Mouse (Mus musculus) heart, adult 2 months (tissue): ENCODE results near the gene Thbs1. TPM values are rescaled to one million over a fixed set of nuclear protein-coding genes. Genes with fewer than 3 reads are reported as not detected.

Experiments used
- DNase-seq, 2 experiments: peaks; one replicate each; pipeline ENCODE4 v3.0.0; 2021
- H3K27ac ChIP-seq: fragments of 200-600 bp; 2 replicates; pipeline ENCODE4 v1.8.1; 2022
- H3K27me3 ChIP-seq: fragments of 200-500 bp; 2 replicates; pipeline ENCODE4 v1.6.1; 2012; ENCODE audit warnings: mild to moderate bottlenecking, low read length, inconsistent platforms, mixed read lengths; ENCODE audit not compliant: control insufficient read depth, insufficient read depth
- H3K36me3 ChIP-seq: fragments of 200-500 bp; 2 replicates; pipeline ENCODE4 v1.6.1; 2012; ENCODE audit warnings: low read length, inconsistent platforms; ENCODE audit not compliant: control insufficient read depth, insufficient read depth
- H3K4me1 ChIP-seq: fragments of 200-500 bp; 2 replicates; pipeline ENCODE4 v1.6.1; 2011; ENCODE audit warnings: low read length; ENCODE audit not compliant: control insufficient read depth, insufficient read depth
- H3K4me3 ChIP-seq: fragments of 200-600 bp; 2 replicates; pipeline ENCODE4 v1.8.1; 2022
- H3K79me2 ChIP-seq: fragments of 200-500 bp; replicated peaks from 2 replicates; pipeline ENCODE4 v1.6.1; 2012; ENCODE audit warnings: mild to moderate bottlenecking, inconsistent platforms, low read length, moderate library complexity, mixed read lengths; ENCODE audit not compliant: control insufficient read depth, insufficient read depth
- H3K9ac ChIP-seq: fragments of 200-500 bp; 2 replicates; pipeline ENCODE4 v1.6.1; 2012; ENCODE audit warnings: low read depth, mild to moderate bottlenecking, control low read depth, inconsistent platforms, low read length, mixed read lengths
- CTCF ChIP-seq: fragments of 200-600 bp; IDR thresholded peaks from 2 replicates; pipeline ENCODE4 v1.8.1; 2022; ENCODE audit warnings: antibody characterized with exemption, mild to moderate bottlenecking, moderate library complexity
- EP300 ChIP-seq: fragments of 200-500 bp; IDR thresholded peaks from 2 replicates; pipeline ENCODE4 v1.6.1; 2011; ENCODE audit warnings: low read depth, low read length, control low read depth; ENCODE audit not compliant: insufficient read depth
- POLR2A ChIP-seq: fragments of 200-500 bp; IDR thresholded peaks from 2 replicates; pipeline ENCODE4 v1.6.1; 2011; ENCODE audit warnings: mild to moderate bottlenecking, low read depth, low read length, control low read depth; ENCODE audit not compliant: insufficient read depth
- WGBS: fragments of 180-500 bp; shearing (Covaris S2); methylation state at CpG from one replicate; pipeline ENCODE4 v1.1.7; 2018; 5-methylcytosine and 5-hydroxymethylcytosine counted together
- intact Hi-C: fragments of 180-260 bp; cut with DNase I; formaldehyde crosslinking; loops from one replicate; pipeline ENCODE4 v1.15.1; 2025
- long read RNA-seq: library from polyadenylated mRNA; stranded (forward); transcript quantifications from one replicate; pipeline ENCODE4 v2.0.0, GENCODE M21; 2021
- polyA plus RNA-seq: library from polyadenylated mRNA; depleted of rRNA; stranded (reverse); fragments of >200 nt; gene quantifications from 2 replicates; pipeline ENCODE4 v1.2.3, GENCODE M21; 2012; rRNA removed
- total RNA-seq, 2 experiments: library from RNA; stranded (reverse); gene quantifications; 2 replicates each; pipeline ENCODE4 v1.2.3; 2021

The Thbs1 gene
- 10 to 100 TPM; 10.0 to 24.4 TPM for total RNA-seq
- polyA plus RNA-seq, result 6.3 and 6.7 TPM in 2 replicates
- long read RNA-seq, full-length matches to known transcripts, result 7 of 11 reads
- long read RNA-seq, partial matches to known transcripts, result 2 of 11 reads
- long read RNA-seq, other reads (novel, unspliced or antisense), result 2 of 11 reads

DNA sequence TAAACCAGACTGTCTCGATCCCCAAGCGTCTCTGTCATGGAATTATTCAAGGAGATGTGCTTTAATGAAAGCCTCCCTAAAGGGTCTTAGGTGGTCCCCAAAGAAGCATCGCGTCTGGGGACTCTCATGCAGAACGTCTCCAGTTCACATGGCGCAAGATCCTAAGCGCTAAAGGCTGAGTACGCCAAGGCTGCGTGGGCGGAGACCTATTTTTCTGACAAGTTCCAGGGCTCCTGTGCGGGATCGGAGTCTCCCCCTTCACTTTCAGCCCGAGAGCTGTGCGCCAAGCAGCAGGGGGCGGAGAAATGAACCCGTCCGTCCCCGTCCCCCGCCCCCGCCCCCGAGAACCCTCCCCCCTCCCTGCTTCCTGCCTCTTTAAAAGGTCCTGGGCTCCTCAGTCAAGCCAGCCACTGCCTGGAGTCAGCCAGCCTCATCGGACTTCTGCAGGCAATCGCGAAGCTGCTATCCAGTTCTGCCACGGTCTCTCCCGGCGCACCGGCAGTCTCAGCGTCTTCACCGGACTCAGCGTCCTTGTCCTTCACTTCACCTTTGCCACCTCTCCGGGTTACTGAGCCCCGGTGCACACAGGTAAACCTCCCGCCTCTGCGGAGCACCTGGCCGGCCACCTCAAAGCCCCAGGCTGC lies at the start of gene Thbs1:
Gene Thbs1 (plus strand): TSS at position 389 of the 644 bp plus-strand sequence.
- TF ChIP-seq EP300, result no peak
- peak; percentile 68; the same call in 1 of the 2 replicates for TF ChIP-seq POLR2A
- TF ChIP-seq CTCF, result no peak
- Histone ChIP-seq H3K4me1 (peaks cover 2% of the 10 kb centered on the region; the same call in 1 of the 2 replicates), H3K27me3 (0 out of 2 replicates have a peak, but pooled peaks cover 1% of the 10 kb centered on the region), H3K36me3 (no peaks in the 10 kb centered on the region), H3K9ac (peak within 1 kb of the TSS; percentile 53), H3K27ac (peak within 1 kb of the TSS; percentile 71), H3K79me2 (no peaks in the 10 kb centered on the region), H3K4me3 (peak within 1 kb of the TSS; percentile 48)
- DNase-seq, result peak; percentile 78 to 80
- WGBS, result 2% methylated on average over 36 of the region's 36 CpGs
- intact Hi-C loops, result loop anchor here (1.0 to 5.0 kb wide), 5 partner anchors 73 to 570 kb away; no protein-coding TSS in a partner anchor

DNA sequence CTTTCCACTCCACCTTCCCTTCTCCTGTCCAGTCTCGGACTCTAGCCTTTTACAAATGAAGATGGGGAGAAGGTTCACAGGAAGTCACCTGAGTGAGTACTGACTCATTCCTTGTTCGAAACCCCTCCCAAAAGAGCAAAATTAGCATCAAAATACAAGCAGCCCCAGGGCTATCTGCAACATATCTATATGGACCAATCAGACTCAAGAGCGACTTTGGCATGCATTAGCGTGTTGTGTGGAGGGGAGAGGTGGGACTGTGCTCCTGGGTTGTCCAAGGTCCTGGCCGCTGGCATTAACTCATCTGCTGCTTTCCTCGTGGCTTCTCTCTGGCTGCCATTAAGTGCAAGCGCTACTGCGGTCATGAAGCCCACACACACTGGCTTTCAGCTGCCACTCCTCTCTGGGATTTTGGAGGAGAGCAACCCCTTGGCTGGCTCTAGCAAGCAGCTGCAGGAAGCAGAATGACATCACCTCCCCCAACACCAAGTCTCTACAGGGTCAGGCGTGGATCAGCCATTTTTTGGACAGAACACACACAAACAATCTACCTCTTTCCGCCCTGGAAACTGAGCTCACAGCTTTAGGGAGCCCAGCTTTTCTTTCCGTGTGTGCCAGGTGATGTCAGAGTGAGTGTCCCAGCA lies 47.4 kb upstream of the Thbs1 start:
- no peak overlapping the region for H3K4me3 ChIP-seq
- H3K27me3 ChIP-seq, result no peaks in the 10 kb centered on the region
- no peaks in the 10 kb centered on the region for H3K79me2 ChIP-seq
- no peak overlapping the region for H3K9ac ChIP-seq
- intact Hi-C loops, result no loop called here
- TF ChIP-seq POLR2A (no peak), CTCF (no peak), EP300 (no peak)
- no peak overlapping the region for H3K27ac ChIP-seq
- peak; percentile 22 to 46 for DNase-seq
- H3K36me3 ChIP-seq, result no peaks in the 10 kb centered on the region
- H3K4me1 ChIP-seq, result no peaks in the 10 kb centered on the region; the same call in 1 of the 2 replicates
- WGBS, result 75% methylated on average over 11 of the region's 11 CpGs

DNA sequence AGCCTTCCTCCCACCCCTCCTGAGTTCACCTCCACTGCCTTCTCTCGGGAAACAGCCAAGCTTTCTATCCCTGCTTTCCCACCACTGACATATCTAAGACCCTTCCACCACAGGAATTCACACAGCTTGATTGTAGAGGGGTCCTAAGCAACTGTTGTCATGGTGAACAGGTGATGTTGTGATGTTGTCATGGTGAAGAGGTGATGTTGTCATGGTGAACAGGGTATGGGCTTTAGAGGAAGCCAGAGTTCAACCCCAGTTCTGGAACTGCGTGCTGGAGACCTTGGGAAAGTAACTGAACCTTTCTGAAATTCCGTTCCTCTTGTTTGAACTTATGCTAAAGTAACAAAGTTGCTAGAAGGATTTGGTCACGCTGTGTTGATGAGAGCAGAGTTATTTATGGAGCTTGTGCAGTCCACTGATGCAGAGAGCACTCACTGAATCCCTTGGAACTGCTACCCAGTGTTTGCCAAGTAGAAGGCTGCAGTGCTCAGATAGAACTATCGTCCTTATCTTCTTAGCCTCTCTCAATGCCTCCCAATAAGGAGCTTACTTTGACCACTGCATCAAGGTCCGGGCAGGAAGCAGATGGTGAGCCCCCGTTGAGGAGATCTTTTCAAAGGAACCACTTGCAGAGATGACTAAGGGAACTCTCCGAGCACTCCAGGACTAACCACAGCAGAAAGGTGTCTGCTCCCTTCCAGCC lies 45.5 kb upstream of the Thbs1 start:
- Histone ChIP-seq H3K79me2 (no peaks in the 10 kb centered on the region), H3K4me3 (no peak overlapping the region), H3K4me1 (no peaks in the 10 kb centered on the region; the same call in 1 of the 2 replicates), H3K27me3 (no peaks in the 10 kb centered on the region), H3K27ac (no peak overlapping the region), H3K9ac (no peak overlapping the region), H3K36me3 (no peaks in the 10 kb centered on the region)
- DNase-seq, result no peak
- TF ChIP-seq POLR2A (no peak), CTCF (no peak), EP300 (no peak)
- intact Hi-C loops, result no loop called here
- 46% methylated on average over 8 of the region's 8 CpGs for WGBS

DNA sequence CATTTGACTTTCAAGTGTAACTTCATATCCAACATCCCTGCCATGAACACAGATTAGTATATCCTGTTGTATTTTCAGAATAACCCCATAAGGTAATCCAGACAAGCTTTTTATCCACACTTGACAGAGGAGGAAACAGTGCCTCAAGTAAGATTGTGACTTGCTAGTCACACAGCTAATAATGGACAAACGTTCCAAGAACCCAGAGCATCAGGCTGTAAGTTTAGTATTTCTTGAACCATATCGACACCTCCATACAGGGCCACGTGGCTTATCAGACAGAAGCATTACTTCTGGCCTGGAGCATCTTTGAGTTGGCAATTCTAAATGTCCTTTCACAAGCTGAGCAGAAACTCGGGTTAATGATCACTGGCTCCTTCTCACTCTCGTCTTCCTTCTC lies 41.7 kb upstream of the Thbs1 start:
- no peak for TF ChIP-seq EP300
- TF ChIP-seq CTCF, result no peak
- no peak for TF ChIP-seq POLR2A
- intact Hi-C loops, result loop anchor here (5.0 kb wide), 1 partner anchor 38 kb away; no protein-coding TSS in a partner anchor
- H3K9ac ChIP-seq, result no peak overlapping the region
- no peaks in the 10 kb centered on the region for H3K4me1 ChIP-seq
- no peaks in the 10 kb centered on the region for H3K36me3 ChIP-seq
- no peak for DNase-seq
- H3K27ac ChIP-seq, result no peak overlapping the region
- H3K4me3 ChIP-seq, result no peak overlapping the region
- H3K27me3 ChIP-seq, result no peaks in the 10 kb centered on the region
- 58% methylated on average over 5 of the region's 5 CpGs for WGBS
- H3K79me2 ChIP-seq, result no peaks in the 10 kb centered on the region

DNA sequence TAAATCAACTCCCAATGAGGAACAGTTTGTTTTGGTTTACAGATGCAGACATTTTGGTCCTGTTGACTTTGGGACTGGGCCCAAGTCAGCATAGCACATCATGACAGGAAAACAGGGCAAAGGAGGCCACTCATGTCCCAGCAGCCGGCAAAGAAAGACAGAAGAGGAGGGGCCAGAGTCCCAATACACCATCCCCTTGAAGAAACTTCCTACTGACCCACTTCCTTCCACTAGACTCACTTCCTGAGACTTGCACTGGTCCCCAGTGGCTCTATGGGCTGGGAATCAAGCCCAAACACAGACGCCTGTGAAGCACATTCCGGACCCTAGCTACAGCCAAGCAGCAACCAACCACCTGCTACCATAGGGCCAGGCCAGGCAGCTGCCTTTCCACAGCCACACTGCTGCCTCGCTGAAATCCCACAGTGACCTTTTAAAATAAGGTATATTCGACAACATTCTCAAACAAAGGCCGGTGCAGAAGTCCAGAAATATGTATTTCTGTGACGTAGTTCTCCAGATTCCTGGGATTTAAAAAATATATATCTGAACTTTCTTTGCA lies 38.8 kb upstream of the Thbs1 start:
- DNase-seq, result peak; percentile 27 to 52
- Histone ChIP-seq H3K36me3 (no peaks in the 10 kb centered on the region), H3K4me3 (no peak overlapping the region), H3K4me1 (no peaks in the 10 kb centered on the region), H3K9ac (no peak overlapping the region), H3K27ac (no peak overlapping the region), H3K27me3 (no peaks in the 10 kb centered on the region), H3K79me2 (no peaks in the 10 kb centered on the region)
- intact Hi-C loops, result loop anchor here (5.0 kb wide), 1 partner anchor 41 kb away; no protein-coding TSS in a partner anchor
- no peak for TF ChIP-seq POLR2A
- TF ChIP-seq CTCF, result no peak
- no peak for TF ChIP-seq EP300
- 65% methylated on average over 7 of the region's 7 CpGs for WGBS
